Mouse (Mus musculus): ENCODE measurements around the gene Pik3r5.

Gene Pik3r5

DNA sequence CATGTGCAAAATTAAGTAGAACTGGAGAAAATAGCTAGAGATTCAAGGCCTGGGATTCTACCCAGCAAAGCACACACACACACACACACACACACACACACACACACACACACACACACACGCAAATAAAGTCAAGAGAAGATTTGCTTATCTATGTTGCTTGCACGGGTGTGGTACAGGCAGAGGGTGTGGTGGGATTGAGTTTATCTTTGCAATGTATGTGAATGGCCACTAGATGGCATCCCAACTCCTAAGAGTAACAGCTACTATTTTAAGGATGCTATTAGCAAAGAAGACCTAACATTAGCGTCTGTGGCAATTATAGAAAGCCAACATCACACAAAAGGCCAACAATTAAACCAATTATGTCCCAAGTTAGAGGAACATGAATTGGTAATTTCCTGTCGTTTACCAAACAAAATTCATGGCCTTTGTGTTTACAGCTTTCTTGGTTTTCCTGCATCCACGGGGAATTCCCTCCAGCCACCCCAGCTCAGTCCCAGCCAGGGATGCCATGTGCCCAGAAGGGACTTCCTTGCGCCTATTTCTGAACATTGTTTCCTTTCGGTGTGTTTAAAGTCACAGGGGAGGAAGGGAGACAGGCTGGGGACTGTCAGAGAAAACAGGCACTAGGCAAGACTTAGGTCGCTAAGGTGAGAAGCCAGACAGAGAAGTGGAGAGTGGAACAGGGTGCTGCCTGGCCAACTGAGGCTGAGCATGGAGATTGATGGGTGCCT lies 53.5 kb downstream of the Pik3r5 start:
- peak; percentile 85 for DNase-seq (ENCODE audit: low spot score)

DNA sequence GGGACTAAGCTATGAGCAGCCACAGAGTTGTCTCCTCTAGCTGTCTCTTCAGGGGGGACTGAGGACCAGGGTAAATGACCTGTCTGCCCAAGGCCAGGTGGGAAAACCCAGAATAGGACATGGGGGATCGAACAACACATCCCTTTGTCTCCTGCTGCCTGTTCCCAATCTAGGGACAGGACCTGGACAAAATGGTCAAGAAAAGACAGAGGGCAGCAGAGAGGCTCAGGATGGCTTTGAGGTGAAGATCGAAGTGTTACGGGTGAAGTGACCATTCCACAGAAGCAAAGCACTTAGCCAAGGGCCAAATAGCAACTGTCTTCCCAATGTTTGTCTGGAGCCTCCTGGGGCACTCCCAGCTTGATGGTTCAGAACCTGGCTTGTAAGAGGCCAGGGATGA lies 54.2 kb downstream of the Pik3r5 start:
- DNase-seq (ENCODE audit: low spot score), result no peak

DNA sequence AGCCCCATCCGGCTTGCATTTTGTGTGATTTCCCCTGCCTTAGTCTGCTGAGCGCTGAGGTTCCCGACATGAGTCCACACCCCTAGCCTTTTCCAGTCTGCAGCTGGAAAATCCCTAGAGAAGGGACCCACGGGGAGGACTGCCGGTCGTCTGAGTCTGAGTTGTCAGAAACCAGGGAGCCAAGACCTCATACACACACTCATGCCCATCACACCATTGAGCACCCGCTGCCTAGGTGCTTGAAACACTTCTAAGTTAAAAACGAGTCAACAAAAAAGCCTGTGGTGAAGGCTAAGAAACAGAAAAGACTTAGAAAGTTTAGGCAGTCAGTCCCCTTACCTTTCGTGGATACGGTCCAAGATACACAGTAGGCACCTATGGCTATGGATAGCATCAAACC lies 55.8 kb downstream of the Pik3r5 start:
- no peak for DNase-seq (ENCODE audit: low spot score)

DNA sequence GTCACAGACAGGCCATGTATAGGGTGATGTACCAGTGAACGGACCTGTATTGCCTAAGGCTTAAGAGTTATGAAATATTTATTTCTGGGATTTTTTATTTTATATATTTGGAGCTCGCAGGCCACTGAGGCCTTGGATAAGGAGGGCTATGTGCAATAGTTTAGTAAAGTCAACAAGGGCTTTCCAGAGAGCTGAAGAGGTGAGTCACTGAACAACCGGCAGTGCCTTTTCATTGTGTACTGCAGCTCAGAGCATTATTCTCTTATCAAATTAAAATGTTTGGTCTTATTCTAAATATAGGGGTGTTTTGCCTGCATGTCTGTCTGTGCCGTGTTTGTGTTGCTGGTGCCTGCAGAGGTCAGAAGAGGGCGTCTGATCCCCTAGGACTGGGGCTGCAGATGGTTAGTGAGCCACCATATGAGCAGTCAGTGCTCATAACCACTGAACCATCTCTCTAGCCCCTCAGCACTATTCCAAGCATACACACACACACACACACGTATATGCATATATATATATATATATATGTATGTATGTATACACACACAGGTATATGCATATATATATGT lies 56.4 kb downstream of the Pik3r5 start:
- no peak for DNase-seq (ENCODE audit: low spot score)

DNA sequence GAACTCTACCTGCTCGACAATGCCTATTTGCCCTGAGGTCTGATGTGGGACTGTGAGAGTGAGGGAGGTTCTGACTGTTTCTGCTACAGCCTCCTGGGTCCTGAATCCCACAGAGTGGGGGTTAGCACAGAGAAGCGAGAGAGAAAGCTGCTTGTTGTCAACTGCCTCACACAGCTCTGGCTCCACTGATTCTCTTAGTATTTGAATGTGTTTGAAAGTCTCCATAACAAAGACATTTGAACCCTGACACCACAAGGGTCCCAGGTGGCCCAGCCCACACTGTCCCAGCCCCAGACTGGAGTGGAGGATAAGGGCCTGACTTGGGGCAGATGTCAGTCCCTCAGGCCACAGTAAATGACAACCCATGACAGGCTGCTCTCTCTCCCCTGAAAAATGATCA lies 57.3 kb downstream of the Pik3r5 start:
- DNase-seq (ENCODE audit: low spot score), result no peak

DNA sequence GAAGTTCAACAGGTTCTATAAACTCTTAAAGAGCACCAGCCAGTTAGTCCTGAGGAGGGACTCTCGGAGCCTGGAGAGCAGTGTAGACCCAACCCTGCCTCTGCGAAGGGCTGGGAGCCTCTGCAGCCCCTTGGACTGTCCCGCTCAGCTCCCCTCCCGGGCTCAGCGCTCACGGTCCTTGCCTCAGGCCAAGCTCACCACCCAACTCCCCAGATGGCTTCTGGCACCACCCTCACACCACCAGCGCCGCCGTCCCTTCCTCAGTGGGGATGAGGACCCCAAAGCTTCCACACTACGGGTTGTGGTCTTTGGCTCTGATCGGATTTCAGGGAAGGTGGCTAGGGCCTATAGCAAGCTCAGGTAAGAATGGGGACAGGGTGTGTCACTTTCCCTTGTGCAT lies 60.7 kb downstream of the Pik3r5 start:
- DNase-seq (ENCODE audit: low spot score), result no peak

DNA sequence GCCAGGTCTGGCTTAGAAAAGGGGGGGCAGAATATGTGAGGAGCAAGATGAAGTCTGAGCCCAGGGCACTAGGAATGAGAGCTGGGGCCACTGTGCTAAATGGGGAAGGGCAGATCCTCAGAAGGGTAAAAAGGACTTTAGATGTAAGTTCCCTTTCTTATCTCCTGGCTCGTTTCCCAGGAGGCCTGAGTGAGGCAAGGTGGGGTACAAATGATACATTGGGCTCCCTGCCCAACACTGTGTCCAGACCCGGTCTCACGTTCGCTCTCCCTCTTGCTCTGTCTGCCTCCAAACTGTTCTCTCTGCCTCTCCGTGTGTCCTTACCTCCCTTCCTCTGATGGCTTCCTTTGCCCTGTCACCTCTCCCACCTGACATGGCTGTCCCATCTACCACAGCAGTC lies 61.8 kb downstream of the Pik3r5 start:
- DNase-seq (ENCODE audit: low spot score), result no peak

DNA sequence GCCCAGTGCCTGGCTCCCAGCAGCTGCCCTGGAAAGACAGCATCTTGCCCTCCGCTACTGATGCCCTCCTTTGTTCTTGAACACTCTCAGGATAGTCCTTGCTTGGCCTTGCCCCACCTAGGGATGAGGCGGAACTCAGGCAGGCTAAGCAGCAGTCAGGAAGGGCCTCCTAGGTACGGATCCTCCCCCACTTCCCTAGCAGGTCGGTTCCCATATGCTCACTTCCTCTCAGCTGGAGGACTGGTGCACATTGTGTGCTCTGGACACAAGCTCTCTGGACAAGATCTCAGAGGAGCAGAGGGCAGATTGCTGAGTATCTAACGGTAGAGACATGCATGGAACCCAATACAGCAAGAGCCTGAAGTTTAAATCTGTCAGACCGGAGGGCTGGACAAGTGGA lies 65.2 kb downstream of the Pik3r5 start:
- DNase-seq (ENCODE audit: low spot score), result no peak

DNA sequence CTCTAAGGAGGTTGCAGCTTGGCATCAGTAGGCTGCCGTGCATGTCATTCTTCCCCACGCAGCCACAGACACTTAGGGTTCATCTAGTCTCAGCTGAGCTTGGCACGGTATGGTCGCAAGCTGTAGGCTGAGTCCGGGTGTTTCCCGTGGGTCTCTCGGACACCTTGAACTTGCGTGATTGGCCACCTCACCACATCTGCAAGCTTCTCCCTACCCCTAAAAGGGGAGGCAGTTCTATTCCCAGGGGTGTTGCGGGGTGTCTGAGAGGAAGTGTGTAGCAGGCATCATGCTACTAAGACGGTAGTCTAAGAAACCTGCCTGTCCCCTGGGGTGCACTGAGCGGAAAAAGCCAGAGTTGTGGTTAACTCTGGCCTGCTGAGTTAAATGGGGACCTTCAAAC lies 66.6 kb downstream of the Pik3r5 start:
- DNase-seq (ENCODE audit: low spot score), result no peak

DNA sequence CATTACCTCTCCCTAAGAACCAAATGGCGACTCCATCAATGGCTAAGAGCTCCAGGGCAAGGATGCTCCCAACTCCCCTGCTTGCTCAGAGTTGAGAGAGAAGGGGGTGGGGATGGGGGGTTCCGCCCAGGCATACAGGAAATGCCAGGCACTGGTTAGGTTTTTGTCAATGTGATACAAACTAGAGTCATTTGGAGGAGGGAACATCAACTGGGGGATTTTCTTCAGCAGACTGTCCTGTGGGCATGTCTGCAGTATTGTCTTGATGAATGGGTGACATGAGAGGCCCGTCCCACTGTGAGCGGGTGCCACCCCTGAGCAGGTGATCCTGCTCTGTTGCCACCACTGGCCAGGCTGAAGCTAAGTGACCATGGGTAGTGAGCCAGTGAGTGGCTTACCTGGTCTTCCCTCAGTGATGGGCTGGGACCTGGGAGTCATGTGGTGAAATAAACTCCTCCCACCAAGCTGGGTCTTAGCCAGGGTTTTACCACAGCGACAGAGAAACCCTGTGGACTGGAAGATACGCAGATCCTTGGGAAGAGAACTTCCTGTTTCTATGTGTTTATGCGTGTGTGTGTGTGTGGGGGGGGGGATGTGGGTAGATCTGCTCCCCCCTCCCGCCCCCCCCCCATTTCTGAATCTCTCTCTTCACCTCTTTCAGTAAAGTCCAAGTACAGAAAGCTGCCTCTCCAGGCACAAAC lies 67.2 kb downstream of the Pik3r5 start:
- DNase-seq (ENCODE audit: low spot score), result no peak

DNA sequence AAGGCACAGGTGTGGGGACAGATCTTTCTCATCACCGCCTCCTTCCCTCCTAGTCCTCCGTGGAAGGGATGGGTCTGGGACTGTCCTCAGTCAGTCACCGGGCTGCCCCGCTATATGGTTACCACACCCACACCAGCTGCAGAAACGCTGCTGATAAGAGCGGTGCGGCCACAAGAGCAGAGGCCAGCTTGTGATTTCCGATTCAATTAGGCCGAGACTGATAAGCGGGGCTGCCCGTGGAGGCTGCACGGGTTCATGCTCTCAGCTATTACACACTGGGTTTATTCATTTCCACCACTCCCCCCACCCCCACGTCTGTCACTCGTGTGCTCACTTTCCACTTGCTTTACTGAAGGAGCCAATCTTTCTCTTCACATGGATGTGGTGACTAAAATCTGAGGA lies 69.0 kb downstream of the Pik3r5 start:
- no peak for DNase-seq (ENCODE audit: low spot score)

DNA sequence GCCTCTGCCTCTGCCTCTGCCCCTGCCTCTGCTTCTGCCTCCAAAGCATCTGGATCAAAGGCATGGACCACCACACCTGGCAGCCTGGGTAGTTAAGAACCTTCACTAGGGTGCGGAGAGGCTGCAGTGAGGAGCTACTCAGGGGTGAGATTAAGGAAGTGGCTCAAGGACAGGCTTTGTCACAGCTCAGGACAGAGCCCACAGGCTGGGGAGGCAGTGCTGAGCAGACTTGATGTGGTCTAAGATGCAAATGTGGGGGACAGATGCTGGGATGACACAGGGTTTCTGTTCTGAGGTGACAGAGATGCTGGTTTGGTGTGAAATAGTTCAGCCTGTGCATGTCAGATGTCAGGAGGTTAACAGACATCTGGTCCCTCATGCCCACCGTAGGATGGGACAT lies 70.5 kb downstream of the Pik3r5 start:
- DNase-seq (ENCODE audit: low spot score), result no peak

DNA sequence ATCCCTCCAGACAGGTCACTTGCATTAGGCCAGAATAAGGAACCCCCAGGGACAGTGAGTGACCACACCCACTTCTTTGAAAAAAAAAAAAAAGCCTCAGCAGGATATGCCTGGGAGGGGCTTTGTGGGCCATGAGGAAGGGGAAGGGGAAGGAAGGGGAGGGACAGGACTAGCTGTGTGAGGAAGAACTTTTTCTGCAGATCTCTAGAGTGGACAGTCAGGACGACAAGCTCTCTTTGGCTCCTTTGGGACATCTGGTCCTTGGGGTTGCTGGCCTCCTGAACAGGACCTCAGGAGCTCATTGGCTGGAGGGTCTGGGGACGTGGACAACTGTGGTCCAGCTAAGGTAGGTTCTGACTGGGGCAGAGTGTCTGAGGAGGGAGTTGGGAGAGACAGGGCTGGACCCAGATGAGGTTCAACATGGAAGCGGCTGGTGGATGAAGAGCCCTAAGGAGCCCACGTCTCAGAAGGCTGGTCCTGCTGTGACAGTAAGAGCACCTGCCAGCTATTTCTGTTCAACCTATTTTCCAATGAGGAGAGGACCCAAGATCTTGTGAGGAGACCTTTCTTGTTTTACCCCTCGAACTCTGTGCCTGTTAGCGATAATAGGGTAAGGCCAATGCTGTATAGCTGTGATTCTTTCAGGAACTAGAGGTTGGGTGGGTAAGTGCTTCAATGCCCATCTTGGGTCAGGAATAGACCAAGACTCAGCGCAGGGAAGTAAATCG lies 71.1 kb downstream of the Pik3r5 start, which contains the start of gene Pik3r6:
Gene Pik3r6, plus strand, starts transcription at position 118 of the 728 bp plus-strand sequence.
- no peak for DNase-seq (ENCODE audit: low spot score)

DNA sequence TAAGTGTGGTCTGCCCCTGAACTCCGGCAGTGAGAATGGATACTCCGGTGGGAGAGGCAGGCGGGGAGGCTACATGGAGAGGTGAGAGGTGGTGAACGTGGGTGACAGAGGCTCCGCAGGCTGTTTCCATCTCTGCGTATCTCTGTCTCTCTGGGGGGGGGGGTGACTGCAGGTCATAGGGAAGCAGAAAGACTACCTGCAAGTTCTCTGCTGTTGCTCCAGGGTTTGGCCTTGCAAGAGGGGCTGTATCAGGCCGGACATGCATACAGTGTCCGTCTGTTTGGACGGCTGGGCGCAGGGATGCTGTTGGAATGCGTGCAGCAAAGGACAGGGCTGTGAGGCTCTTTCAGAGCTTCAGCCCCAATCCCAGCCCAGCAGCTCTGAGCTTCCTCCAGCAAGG lies 73.0 kb downstream of the Pik3r5 start:
- no peak for DNase-seq (ENCODE audit: low spot score)

DNA sequence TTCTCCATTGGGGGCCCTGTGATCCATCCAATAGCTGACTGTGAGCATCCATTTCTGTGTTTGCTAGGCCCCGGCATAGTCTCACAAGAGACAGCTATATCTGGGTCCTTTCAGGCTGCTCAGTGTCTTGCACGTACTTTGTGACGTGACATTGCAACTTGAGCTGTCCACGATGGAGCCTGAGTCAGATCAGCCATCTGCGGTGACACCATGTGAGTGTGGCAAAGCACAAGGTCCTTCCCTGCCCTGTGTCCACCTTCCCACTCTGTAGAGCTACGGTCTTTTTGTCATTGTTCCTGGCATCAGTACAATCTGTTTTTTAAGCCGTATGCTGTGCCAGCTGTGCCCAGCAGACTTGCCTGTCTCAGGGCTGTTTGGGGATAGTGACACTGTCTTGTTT lies 75.3 kb downstream of the Pik3r5 start:
- DNase-seq (ENCODE audit: low spot score), result no peak

DNA sequence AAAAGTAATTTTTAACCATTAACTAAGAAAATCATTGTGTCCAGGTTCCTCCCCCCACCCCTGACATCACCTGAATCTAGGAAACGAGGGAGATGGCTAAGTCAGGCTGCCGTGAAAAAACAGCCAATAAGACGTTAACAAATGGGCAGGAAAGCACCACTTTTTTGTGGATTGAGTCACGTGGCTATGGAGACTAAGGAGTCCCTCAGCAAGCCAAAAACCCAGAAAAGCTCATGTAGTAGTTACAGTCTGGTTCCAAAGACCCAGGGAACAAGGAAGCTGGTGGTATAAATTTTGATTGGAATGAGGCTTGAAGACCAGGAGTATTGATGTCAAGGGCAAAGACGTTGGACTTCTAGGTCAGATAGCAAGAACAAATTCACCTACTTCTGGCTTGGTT lies 76.7 kb downstream of the Pik3r5 start:
- no peak for DNase-seq (ENCODE audit: low spot score)

DNA sequence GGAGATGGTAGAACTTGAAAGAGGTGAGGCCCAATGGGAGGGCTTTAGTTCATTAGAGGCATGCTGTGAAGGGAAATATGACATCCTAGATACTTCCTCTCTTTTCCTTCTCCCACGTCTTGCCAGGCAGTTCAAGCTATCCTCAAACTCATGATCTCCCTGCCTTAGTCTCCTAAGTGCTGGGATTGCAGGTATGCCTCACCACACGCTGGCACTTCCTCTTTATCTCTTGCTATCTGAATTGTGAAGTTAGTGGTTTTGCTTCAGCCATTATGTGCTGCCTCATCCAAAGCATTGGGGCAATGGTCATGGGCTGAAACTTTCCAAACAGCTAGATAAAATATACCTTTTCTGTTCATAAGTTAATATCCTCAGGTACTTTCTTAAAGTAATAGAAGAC lies 77.3 kb downstream of the Pik3r5 start:
- no peak for DNase-seq (ENCODE audit: low spot score)

DNA sequence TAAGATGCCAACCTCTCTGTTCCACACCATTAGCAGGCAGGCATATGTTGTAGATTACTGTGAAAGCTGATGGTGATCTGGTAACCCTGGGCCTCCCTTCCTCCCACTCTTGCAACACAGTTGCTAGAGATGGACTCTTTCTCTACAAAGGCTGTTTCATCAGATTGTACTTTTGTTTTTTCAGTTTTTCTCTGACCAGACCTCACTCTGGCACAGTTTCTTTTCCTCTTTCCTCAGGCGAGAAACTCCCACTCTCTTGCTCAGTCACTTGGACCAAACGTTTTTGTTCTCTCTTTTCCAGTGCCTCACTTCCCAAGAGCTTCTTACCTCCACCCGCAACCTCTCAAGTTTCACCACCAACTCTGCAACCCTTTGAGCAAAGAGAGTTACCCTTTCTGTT lies 82.0 kb downstream of the Pik3r5 start:
- no peak for DNase-seq (ENCODE audit: low spot score)

DNA sequence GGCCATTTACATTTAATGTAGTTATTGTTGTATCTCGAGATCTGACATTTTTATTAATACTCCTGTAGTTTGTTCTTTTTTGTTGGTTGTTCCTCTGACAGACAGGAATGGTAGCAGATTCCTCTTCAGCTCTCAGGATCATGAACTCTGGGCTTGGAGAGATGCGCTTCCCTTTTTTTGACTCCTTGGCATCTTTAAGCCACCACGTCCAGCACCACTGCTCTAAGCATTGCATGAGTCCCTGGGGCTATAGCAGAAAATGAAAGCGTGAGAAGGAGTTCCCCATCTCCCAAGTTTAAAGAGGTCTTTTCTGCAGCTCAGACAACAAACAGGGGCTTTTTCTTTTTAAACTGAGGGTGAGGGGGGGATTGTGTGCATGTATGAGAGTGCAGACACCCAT lies 87.4 kb downstream of the Pik3r5 start:
- no peak for DNase-seq (ENCODE audit: low spot score)

DNA sequence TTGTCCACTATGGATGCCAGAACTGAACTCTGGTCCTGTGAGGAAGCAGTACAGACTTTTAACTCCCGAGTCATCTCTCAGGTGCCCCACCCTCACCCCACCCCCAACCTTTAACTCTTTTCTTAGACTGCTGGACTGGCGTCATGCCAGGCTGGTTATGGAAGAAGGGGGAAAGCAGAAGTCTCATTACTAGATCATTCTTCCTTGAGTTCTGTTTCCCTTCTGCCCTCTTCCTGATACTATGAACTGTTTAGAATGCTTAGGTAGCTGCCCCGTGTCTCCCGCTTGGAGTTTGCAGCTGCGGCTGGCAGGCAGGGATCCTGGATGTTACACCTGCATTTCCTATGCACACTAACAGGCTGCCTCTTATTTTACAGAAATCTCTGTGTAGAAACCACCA lies 87.9 kb downstream of the Pik3r5 start:
- DNase-seq (ENCODE audit: low spot score), result no peak

DNA sequence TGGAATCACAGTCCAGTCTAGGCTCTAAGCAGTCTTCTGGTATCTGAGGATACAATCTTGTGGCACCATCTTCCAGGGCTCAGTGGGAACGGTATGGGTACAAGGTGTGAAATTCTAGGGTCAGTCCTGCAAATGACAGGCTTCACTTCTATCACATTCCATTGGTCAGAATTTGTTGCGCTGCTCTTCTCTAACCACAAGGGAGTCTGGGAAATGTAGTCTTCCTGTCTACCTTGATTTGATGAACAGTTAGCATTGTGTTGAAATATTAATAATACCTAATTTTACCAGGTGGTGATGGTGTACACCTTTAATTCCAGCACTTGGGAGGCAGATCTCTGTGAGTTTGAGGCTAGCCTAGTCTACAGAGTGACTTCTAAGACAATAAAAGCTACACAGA lies 88.5 kb downstream of the Pik3r5 start:
- DNase-seq (ENCODE audit: low spot score), result no peak

DNA sequence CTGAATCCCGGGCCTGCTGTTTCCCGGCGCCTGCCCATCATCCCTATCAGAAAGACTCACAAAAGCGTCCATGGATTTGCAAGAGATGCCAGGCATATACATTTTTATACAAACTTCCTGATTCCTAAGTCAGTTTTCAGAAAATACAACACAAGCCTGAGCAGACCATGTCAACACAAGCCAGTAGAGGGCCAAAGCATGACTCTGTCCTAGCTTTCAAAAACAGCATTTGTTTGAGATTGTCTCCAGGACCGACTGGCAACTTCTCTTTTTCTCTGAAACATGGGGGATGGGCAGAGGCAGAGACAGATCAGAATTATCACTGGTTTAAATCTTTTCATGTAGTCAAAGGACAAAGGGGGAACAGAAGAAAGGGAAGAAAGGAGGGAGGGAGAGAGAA lies 89.4 kb downstream of the Pik3r5 start:
- DNase-seq (ENCODE audit: low spot score), result no peak

DNA sequence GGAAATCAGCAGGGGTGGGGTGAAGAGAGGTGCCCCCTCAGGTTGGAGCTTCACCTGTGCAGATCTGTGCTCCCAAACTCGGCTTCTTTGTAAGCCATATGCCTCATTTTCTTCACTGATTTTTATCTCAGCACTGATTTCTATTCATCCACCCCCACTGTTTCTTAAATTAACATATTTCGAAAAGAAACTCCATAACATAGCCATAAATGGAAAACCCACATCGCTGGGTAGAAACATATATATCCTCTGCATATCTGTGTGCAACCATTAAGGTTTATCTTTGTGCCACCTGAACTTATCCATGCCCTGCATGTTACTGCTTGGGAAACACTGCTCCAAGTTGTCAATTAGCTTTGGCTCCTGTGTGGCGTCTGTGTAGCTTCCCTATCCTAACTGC lies 94.5 kb downstream of the Pik3r5 start:
- DNase-seq (ENCODE audit: low spot score), result no peak

Measured in retina, embryonic 14.5 days (tissue).